Mouse (Mus musculus) ES-CJ7 (cell line): ENCODE measurements at regions not wholly inside any gene's neighbourhood (a gene's known extent, or its start where the extent isn't known, plus 50 kb on each side); places are given as distances from the start of the nearest gene placed in this dataset.

Experiments used
- DNase-seq: peaks from one replicate; pipeline ENCODE4 v3.0.0; 2011; ENCODE audit warnings: low read depth, low spot score

GRCm38 (mm10) chr7:90030486-90031250 is 49.9 kb upstream of the Eed start:
- no peak for DNase-seq

DNA sequence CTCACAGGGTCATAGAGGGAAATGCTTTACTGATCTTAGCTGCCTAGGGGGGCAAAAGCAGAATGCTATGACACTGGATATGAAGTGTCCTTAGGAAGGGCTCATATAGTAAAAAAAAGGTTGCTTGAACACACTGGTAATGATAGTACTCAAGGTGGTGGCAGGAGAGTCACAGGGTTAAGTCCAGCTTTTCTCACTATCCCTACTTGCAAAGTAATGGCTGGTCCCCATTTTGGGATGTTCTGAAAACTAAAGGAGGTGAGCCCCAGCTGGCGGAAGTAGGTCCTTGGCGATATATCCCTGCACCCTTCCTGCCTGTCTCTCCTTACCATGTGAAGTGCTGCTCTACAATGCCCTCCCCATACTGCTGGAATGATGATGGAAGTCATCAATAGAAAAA is 52.3 kb upstream of the Eed start:
- no peak for DNase-seq

GRCm38 (mm10) chr7:90033640-90034312 is 53.0 kb upstream of the Eed start:
- DNase-seq: no peak

DNA sequence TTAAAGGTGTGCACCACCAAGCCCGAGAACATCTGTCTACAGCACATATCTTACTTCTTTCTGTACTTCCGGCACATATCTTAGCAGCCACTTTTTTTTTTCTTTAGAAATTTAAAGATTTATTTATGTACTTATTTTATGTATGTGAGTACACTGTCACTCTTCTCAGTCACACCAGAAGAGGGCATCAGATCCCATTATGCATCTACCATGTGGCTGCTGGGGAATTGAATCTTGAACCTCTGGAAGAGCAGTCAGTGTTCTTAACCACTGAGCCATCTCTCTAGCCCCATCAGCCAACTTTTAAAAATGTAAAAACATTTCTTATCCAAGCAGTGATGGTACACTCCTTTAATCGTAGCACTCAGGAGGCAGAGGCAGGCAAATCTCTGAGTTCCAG is 53.7 kb upstream of the Eed start:
- DNase-seq: no peak

DNA sequence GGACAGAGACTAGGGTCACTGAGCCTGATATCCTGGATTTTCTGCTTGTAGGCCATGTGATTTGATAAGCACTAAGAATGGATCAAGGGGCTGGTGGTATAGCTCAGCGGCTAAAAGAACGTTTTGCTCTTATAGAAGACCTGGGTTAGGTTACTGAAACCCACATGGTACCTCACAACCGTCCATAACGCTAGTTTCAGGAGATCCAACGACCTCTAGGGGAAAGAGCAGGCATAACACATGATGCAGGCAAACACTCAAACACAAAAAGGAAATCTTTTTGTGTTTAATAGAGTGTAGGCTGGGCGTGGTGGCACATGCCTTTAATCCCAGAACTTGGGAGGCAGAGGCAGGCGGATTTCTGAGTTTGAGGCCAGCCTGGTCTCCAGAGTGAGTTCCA is 54.6 kb upstream of the Eed start:
- DNase-seq: peak; percentile 64

DNA sequence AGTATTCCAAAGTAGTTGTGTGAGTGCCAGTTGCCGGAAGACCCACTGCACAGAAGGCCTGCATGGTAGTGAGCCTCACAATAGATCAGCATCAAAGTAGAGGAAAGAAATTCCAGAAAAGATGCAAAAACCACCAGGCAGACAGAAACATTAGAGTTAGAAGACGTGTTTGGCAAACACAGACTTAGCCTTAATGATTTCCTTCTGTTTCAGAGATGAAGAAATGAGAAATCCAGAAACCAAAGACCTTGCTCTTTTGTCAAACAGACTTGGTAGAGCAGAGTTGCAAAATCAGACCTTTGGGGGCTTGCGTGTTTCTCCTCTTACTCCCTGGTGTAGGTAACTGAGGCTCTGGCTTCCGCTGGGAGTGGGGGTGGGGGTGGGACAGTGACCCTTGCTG is 57.0 kb upstream of the Eed start:
- no peak for DNase-seq

GRCm38 (mm10) chr7:90039504-90039903 is 58.7 kb upstream of the Eed start:
- DNase-seq: no peak

GRCm38 (mm10) chr7:90040581-90041340 is 60.0 kb upstream of the Eed start:
- no peak for DNase-seq

GRCm38 (mm10) chr7:90041565-90042024 is 60.8 kb upstream of the Eed start:
- no peak for DNase-seq

DNA sequence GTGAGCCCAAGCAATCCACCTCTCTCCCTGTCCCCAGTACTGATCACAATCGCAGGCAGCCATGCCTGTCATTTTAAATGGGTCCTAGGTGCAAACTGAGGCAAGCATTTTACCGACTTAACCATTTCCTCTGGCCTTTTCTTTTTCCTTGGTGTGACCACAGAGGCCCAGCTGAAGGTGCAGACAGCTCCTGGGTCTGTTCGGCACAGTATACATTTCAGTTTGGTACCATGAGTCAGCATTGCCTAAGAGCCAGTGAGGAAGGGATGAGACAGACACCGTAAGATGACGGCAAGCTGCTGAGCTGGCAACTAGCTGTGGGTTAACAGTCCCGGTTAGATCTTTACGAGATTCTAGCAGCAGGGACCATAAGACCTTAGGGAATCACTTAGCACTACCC is 61.6 kb upstream of the Eed start:
- no peak for DNase-seq

- no peak for DNase-seq
Observed at GRCm38 (mm10) chr7:90043526-90043925, 62.7 kb upstream of the Eed start.

DNA sequence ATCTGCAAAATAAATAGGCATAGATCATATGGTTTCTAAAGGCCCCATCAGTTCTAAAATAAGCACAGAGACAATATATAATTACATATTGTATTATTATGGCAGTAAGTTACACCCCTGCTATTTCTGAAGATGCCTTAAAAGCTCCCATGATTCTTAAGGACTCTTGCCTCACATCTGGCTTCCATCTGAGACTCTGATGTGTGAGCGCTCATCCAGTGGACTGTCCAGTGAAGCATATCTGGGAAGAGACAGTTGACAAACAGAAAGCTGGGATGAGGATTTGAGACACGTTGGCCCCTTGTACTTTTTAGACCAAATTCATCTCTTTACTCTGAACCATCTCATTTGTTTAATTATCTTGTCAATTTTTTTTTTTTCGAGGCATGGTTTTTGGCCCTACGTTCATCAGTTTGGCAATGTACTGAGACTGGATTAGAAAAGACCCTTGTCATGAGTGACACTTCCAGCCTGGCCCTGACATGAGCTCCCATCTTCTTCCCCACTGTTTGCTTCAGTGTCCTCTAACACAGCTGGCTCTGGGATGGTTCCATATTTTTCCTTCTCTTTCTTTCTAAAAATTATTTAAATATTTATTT is 63.4 kb upstream of the Eed start:
- no peak for DNase-seq

GRCm38 (mm10) chr7:90045208-90045800 is 64.5 kb upstream of the Eed start:
- DNase-seq: no peak

DNA sequence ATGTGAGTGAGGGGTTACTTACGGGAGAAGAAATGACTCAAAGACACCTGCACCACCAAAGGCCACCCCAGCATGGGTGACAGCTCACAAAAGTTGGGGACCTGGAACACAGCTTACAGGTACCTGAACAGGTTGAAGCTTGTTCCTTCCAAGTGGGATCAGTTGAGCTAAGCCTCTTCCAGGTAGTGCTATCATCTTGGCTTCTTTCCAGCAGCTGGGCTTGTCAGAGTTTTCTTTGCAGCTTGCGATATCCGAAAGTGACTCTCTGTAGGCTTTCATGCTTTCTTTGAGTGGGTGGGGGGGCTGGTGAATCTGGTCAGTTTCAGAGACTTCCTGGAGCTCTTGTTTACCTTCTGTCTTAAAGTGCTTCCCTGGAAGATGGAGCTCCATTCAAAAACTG is 65.4 kb upstream of the Eed start:
- DNase-seq: no peak

DNA sequence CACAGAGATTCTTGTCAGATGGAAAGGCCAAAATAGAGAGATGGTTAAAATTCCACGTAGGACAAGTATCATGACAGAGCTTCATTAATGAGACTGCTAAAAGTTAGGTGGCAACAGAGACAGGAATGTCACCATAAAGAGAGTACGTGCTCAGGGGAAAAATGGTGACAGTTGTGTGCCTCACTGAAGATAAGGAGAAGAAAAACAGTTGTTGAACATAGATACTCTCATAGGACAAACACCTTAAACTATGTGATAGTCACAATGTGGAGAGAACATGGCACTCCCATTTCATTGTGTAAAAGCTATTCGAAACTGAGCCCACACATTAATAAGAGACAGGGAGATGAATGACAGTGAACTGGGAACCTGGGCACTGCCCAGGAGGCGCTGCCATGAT is 66.1 kb upstream of the Eed start:
- no peak for DNase-seq

- no peak for DNase-seq
Observed at GRCm38 (mm10) chr7:90048401-90049307, 67.9 kb upstream of the Eed start.

DNA sequence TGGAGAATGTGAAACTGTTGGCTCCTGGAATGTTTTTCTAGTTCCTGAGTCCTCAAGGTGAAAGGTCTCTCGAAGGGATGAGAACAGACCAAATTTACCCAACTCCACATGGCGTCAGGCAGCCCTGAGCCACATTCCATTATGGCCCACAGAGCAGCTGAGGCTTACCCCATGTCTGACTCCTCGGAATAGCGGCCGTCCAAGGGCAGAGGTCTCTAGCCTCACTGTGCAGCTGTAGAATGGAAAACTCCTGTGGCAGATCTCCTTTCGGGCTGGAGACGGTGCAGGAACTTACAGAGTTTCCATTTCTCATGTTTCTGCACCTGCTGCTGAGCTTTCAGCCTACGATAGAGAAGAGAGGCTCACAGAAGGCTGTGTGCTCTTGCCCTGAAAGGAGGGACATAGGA is 69.1 kb upstream of the Eed start:
- DNase-seq: no peak

- DNase-seq: no peak
Observed at GRCm38 (mm10) chr7:90054795-90055511, 74.2 kb upstream of the Eed start.

- DNase-seq: no peak
Observed at GRCm38 (mm10) chr7:90057947-90058346, 72.1 kb upstream of the Picalm start.

GRCm38 (mm10) chr7:90058636-90059035 is 71.4 kb upstream of the Picalm start:
- DNase-seq: no peak
